Mouse (Mus musculus): ENCODE measurements around the gene Hecw2. TPM values are rescaled to one million over a fixed set of nuclear protein-coding genes. Genes with fewer than 3 reads are reported as not detected.

Hecw2 gene
- polyA plus RNA-seq, 1 experiment from 2014 or later: 8.4 TPM

DNA sequence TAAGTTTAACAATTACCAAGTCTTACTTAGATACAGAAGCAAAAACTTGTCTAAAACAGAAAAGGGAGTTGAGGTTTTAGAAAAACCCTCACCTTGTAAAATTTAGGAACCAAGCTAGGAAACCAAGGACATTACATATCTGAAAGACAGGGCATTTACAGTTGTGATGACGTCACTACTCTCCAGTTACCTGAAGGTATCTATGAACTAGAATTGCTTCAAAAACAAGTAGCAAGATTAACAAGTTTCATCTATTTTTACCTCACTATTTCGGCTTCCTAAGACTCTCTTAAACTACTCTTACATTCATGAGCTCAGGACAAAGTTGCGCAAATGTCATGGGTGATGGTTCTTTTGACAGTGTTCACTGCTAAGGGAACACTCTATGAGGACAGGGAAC, 422.0 kb downstream of the Hecw2 start:
- 94% methylated on average over 3 of the region's 3 CpGs for whole genome bisulfite sequencing
- no peak overlapping the region for H3K4me3 ChIP-seq (replicated peaks)
- no peak for ATAC-seq (ENCODE audit: low FRiP score)

DNA sequence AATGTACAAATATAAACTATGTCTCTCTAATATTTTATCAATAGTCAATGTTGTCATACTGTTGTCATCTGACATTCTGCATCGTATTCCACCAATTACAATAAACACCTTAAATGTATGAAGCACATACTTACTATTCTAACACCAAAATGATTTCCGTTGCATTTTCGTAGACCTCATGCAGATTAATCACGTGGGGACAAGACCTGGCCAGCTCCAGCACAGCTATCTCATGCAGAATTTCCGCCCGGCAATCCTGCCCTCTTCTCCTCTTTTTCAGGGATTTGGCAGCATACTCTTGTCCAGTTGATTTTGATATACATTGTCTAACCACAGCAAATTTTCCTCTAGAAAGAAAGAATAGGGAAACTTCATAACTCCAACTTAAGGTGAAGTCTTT, 423.5 kb downstream of the Hecw2 start:
- WGBS: 93% methylated on average over 6 of the region's 6 CpGs
- Histone ChIP-seq H3K36me3 (no peaks in the 10 kb centered on the region), H3K4me3 (replicated peaks) (no peak overlapping the region), H3K27me3 (replicated peaks) (no peaks in the 10 kb centered on the region), H3K4me2 (no peak overlapping the region), H3K9me3 (replicated peaks) (no peaks in the 10 kb centered on the region), H3K27ac (replicated peaks) (no peak overlapping the region), H3K4me1 (no peaks in the 10 kb centered on the region), H3K9ac (replicated peaks) (no peak overlapping the region)
- no peak for ATAC-seq (ENCODE audit: low FRiP score)

More for the DNA sequence above, 422.0 kb downstream of the Hecw2 start:
- no peaks in the 10 kb centered on the region for H3K27me3 ChIP-seq (replicated peaks)
- no peak overlapping the region for H3K27ac ChIP-seq (replicated peaks)
- H3K9me3 ChIP-seq (replicated peaks): no peaks in the 10 kb centered on the region
- H3K4me1 ChIP-seq: no peaks in the 10 kb centered on the region
- H3K9ac ChIP-seq (replicated peaks): no peak overlapping the region
- H3K4me2 ChIP-seq: no peak overlapping the region
- H3K36me3 ChIP-seq: no peaks in the 10 kb centered on the region

DNA sequence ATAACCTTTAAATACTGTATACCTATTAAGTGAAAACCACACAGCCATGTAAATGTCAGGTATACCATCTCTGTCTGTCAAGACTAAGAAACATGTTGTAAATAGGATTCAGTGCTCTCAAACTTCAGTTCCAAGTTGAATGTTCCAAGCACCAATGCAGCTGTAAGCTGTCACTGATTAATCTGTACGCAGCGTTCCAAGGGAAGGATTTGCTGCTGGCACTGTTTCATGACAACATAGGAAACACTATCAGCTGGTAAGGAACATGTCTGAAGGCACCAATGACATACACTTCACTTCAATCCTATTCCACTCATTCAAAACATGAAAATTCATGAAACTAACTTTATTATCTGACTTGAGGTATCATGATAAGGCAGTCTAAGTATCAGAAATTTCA, 428.9 kb downstream of the Hecw2 start:
- no peak overlapping the region for H3K4me3 ChIP-seq (replicated peaks)
- ATAC-seq (ENCODE audit: low FRiP score): no peak
- 86% methylated on average over 2 of the region's 2 CpGs for WGBS
- H3K9ac ChIP-seq (replicated peaks): no peak overlapping the region
- no peak overlapping the region for H3K4me2 ChIP-seq
- H3K9me3 ChIP-seq (replicated peaks): no peaks in the 10 kb centered on the region
- H3K27ac ChIP-seq (replicated peaks): no peak overlapping the region
- no peaks in the 10 kb centered on the region for H3K36me3 ChIP-seq
- H3K27me3 ChIP-seq (replicated peaks): no peaks in the 10 kb centered on the region
- no peaks in the 10 kb centered on the region for H3K4me1 ChIP-seq

DNA sequence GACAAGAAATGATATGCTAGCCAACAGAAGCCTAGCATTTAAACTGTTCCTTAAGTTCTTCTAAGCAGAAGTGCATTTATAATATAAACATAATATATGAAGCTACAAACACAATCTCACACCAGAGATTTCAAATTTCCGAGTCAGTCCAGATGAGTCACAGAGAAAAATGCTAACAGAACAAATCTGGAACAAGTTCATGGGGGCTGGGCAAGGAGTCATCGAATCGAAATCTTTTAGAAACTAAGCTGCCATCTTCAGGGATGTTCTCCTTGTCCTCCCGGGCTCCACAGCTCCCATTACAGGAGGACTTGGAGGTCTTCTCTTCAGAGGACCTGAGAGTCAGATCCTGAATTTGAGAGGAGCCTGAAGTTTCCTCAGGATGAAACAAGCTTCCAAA, 437.7 kb downstream of the Hecw2 start:
- Histone ChIP-seq H3K4me1 (no peaks in the 10 kb centered on the region), H3K36me3 (no peaks in the 10 kb centered on the region), H3K4me3 (replicated peaks) (no peak overlapping the region), H3K27me3 (replicated peaks) (no peaks in the 10 kb centered on the region), H3K4me2 (no peak overlapping the region), H3K9ac (replicated peaks) (no peak overlapping the region), H3K9me3 (replicated peaks) (no peaks in the 10 kb centered on the region), H3K27ac (replicated peaks) (no peak overlapping the region)
- no peak for ATAC-seq (ENCODE audit: low FRiP score)
- WGBS: 94% methylated on average over 4 of the region's 4 CpGs

Small RNA genes lying within 50 kb of the gene (microRNA-seq; reads per million reads assigned to microRNA genes)
- not detected for gene Mir7681

Other genes starting within 250 kb of the Hecw2 start
- gene Ccdc150, start 55.5 kb upstream of the Hecw2 start, polyA plus RNA-seq (2015; fragmentation: Nextera tagmentation; extraction: Ambion mirVana): 0.14 and 0.34 TPM in 2 replicates
- gene Gtf3c3, start 243.8 kb upstream of the Hecw2 start, polyA plus RNA-seq (2015; fragmentation: Nextera tagmentation; extraction: Ambion mirVana): 21.4 and 21.6 TPM in 2 replicates